Mouse (Mus musculus) c-Kit-positive CD71-positive TER-119-positive erythroid progenitor cells, embryonic 14.5 days (primary cell): ENCODE measurements around the gene Hemk1.
"Not testable (repeated sequence)": the region's sequence is repeated elsewhere in the genome, so short reads cannot be mapped to it uniquely, and the experiment has no call there.

Experiments used
- DNase-seq: peaks from one replicate; pipeline ENCODE4 v3.0.0-alpha.2; 2013; ENCODE audit warnings: low spot score

Gene Hemk1

DNA sequence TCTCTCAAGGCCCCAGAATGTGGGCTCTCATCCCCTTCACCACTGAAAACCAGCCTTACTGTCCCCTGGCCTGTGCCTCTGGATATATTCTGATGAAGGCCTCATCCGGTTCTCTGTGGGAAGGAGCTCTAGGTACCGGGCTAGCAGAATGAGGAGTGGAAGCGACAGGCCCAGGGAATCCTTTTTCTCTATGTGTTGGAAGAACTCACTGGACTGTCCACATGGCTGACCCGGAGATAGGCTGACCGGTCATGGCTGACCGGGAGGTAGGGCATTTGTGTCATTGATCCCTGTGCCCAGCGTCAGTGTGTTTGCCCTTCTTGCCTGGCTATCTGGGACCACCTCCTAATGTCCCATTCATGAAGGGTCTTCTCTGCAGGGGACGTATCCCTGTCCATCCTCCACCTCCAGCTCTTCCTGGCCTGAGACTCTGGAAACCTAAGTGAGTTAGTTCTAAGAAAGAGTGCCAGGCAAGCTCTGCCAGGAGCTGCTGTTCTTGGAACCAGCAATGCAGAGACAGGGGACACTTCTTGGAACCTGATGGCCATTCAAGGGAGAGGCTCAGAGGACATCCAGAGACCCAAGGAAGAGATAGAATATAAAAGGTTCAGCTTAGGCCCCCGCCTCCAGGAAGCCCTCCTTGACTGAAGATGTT is 29.7 kb downstream of the Hemk1 start:
- no peak for DNase-seq

DNA sequence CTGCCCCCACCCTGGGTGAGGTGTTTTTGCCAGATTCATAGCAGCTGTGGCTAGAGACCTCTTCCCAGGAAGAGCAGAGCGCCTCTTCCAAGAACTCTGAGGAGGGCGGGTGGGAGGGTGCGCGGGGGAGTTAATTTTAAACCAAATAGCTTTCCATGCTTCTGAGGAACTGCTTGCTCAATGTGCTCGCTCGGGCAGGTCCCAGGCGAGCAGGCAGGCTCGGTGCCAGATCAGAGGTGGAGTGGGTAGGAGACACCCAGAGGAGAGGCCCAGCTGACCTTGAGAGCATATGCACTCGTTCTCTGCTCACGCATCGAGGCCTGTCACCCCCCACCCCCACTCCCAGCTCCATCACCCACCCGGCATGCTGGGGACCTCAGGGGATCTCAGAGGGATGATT is 30.3 kb downstream of the Hemk1 start:
- DNase-seq: no peak

DNA sequence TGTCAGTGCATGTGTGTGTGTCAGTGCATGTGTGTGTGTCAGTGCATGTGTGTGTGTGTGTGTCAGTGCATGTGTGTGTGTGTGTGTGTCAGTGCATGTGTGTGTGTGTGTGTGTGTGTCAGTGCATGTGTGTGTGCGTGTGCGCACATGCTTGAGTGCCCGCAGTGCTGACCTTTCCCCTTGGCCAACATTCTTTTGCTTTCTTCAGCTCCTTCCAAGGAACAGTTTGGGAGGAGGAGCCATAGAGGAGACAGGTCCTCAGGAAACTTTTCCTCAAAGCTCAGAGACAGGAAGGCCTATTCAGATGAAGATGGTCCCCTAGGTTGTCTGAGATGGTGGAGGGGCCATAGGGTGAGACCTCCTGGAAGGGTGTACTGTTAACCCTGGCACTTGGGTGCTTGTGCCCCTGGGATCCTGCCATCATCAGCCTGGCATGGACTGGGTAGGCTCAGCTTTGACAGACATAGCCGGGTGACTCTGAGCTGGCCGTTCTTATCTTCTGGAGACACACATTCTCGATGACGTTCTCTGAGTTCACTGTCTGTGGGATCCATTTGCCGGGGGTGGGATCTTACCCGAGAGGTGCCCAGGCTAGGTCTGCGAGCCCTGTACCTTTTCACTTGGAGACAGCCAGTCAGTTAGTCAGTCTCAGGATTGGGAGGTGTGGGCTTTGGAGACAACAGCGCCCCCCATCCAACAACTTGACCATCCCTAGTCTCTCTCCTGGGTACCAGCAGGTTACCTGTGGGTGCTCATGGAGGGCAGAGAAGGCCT is 30.9 kb downstream of the Hemk1 start:
- no peak for DNase-seq

DNA sequence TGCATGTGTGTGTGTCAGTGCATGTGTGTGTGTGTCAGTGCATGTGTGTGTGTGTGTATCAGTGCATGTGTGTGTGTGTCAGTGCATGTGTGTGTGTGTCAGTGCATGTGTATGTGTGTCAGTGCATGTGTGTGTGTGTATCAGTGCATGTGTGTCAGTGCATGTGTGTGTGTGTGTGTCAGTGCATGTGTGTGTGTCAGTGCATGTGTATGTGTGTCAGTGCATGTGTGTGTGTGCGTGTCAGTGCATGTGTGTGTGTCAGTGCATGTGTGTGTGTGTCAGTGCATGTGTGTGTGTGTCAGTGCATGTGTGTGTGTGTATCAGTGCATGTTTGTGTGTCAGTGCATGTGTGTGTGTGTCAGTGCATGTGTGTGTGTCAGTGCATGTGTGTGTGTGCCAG is 31.5 kb downstream of the Hemk1 start:
- not testable (repeated sequence) for DNase-seq

DNA sequence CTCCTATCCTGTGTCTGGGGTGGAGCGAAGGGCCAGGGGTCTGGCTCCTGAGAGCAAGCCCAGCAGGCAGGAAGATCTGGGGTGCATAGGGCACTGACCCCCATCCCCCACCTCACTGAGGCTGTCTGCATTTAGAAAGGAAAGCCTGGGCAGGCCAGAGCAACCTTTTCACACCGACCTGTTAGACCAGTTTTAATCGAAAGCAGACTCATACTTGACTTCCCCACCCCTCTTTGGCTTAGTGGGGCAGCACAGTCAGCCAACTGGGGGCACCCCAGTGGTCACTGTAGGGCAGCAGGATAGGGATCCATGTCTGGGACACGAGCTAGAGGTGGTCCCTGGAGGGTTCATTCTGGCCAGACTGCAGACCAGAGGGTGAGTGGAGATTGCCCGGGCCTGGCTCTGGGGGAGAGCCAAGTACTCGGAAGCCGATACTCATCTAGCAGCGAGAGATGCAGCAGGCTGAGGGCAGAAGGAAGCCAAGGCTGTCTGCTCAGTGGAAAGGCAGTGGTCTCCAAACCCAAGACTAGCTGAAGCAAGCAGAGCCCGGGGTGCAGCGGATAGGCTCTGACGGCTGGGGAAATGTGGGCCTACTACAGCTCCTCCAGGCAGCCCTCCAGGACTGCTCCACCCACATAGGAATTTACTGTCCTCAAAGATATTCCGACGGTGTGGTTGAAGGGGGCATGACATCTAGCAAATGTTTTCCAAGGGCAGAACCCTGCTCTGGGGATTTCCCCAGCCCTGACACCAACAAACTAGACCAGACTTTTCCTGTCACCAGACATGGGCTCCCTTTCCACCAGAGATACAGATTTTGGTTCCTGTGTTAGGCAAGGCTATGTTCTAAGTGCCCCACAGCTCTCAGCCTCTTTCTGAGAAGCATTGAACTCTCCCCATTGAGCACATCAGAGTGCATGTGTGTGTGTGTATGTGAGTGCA is 32.3 kb downstream of the Hemk1 start:
- no peak for DNase-seq

DNA sequence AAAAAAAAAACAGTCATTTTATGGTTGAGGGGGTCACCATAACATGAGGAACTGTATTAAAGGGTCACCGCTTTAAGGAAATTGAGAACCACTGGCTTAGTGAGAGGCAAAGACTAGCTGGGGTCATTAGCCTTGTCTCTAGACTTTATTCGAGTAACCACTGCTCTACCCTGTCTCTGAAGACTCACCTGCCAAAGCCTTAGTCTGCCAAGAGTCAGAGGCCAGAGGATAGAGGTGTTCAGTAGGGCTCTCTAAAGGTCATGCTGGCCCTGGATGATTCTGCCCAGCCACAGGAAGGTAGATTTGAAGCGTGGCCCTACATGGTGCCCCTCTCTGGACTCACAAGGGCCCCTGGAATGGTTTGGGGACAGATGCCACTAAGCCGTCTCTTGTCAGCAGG is 33.1 kb downstream of the Hemk1 start:
- DNase-seq: no peak

DNA sequence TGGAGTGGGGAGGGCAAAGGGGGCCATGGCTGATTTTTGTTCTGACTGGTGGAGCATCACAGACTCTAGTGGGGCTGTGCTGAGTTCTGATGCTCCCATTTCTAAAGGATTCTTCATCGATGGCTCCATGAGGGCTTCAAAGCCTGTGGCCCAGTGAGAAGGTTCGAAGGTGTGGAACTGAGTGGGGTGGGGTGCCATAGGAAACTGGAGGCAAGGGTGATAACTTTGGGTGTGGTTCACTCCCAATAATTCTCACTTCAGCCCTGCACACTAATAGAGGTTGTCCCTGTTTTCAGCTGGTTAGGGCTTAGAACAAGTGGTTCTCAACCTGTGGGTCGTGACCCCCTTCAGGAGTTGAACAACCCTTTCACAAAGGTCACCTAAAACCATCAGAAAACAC is 33.8 kb downstream of the Hemk1 start:
- DNase-seq: no peak

DNA sequence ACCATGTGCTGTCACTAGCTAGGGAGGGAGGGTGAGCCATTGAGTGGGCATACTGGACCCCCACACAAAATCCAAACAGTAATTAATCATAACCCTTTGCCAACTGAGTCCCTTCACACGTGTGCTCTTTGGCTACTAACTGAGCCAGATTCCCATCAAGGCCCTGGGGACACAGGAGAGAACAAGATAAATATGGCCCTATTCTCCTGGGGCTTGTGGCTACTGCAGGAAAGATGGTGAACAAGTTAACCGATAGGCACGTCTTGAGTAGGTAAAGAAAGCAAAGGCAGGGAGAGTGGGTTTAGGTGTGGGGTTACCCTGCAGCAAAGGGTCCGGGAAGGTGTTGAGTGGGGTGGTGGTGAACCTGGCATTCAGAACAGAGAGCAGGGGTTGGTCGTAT is 34.2 kb downstream of the Hemk1 start:
- no peak for DNase-seq

DNA sequence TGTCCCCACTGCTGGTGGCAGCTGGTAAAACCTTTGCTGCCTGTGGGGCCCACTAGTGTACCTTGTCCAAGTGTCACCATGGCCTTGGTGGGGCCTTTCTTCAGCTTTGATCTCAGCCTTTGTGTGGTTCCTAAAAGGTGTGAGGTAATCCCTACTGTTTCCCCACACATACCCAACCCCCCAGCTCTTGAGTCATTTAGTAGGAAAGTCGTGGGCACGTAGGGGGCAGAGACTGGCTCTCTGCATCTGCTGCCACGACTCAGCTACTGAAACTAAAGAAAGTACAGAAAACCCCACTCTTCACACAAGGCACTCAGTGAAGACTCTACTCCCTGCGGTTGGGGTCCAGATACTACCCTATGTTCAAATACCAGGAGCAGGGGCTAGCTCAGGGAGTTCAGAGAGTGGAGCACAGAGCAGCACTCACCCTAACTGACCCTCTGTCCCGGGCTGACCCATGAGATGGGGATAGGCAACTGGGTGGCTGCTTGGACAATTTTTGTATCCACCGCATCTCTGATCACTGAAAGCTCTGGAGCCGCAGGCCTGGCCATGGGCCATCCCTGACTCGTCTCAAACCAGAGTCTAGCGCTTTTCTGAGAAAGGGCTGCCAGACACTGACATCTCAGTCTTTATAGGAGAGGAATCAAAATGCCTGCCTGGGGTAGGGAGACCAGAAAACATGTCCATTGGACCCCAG is 34.9 kb downstream of the Hemk1 start:
- no peak for DNase-seq

DNA sequence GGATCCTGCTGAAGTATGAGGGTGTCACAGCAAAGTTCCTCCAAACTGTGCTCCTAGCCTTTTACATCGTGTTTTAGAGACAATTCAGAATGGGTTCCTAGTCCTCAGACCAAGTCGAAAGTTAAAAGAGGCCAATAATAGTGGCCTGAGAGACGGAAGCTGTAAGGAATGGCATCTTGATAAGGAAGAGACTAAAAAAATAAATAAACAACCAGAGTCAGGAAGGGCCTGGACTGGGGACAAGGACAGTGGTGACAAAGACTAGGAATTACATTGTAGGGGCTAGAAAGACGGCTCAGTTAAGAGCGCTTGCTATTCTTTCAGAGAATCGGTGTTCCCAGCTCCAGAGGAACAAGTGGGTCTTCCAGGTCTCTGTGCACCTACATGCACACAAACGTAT is 35.6 kb downstream of the Hemk1 start:
- DNase-seq: no peak

DNA sequence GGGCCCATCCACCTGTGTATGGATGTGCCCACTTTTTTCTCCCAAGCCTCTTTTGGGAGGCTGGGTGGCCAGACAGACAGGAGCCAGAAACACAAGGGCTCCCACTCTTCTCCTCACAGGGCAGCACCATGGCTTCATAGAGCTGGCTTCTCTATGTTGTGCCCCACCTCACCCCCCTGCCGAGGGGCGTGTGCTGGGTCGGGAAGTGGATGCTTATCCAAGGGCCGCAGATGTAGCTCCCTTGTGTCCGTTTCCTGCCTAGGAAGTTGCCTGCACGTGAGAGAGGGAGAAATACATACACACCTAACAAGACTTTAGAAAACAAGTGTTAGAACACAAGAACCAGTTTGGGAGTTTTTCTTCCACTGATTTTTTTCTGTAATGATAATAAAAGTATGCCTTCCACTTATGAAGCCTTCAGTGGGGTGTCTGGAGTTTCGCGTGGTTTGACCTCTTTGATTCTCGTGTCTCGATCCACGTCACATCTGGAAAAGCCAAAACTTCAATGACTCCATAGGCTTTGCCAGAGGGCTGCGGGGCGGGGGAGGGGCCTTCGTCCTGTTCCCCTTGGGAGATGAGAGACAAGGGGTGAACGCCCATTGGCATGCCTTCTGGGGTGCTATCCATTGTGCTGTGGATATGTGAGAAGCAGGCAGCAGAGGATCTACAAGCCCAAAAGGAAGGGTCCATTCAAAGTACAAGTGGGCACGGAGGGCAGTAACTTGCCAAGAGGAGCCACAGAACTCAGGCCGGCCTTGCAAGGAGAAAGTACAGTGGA is 36.4 kb downstream of the Hemk1 start:
- DNase-seq: no peak

DNA sequence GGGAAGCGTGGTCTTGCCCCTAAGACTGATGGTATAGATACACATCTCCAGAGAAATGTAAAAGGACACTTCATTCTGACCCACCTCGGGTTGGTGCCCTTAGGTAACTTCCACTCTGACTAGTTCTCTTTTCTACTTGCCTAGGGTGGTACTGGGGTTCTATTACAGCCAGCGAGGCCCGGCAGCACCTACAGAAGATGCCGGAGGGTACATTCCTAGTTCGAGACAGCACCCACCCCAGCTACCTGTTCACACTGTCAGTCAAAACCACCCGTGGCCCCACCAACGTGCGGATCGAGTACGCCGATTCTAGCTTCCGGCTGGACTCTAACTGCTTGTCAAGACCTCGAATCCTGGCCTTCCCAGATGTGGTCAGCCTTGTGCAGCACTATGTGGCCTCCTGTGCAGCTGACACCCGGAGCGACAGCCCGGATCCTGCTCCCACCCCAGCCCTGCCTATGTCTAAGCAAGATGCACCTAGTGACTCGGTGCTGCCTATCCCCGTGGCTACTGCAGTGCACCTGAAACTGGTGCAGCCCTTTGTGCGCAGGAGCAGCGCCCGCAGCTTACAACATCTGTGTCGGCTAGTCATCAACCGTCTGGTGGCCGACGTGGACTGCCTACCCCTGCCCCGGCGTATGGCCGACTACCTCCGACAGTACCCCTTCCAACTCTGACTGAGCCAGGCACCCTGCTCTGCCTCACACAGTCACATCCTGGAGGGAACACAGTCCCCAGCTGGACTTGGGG is 37.8 kb downstream of the Hemk1 start:
- DNase-seq: no peak

DNA sequence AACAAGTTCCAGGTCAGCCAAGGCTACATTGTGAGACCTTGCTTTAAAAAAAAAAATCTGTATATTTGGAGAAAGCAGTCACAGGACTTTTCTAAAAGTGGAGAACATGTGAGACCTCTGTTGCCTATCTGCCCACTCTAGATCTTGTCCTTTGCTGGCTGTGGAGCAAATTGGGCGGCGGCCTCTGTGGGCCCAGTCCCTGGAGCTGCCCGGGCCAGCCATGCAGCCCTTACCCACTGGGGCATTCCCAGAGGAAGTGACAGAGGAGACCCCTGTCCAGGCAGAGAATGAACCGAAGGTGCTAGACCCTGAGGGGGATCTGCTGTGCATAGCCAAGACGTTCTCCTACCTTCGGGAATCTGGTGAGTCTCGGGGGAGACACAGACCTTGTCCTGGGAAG is 38.4 kb downstream of the Hemk1 start:
- DNase-seq: no peak

DNA sequence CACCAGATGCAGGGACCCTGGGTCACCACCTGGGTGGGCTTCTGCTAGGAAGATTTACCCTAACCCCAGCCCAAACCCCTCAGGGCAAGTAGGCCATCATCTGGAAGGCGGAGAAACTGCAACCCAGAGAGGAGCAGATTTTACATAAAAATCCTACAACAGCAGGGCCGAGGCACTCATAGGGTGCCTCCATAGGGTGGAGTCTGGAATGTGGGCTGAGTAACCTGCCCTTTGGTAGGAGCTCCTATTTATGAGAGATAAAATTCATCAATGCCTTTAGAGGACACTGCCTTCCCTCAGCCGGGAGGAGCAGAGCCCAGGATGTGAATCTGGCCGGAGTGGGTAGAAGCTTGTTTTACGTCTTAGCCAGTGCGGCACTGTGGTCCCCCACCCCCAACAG is 39.3 kb downstream of the Hemk1 start:
- DNase-seq: no peak

DNA sequence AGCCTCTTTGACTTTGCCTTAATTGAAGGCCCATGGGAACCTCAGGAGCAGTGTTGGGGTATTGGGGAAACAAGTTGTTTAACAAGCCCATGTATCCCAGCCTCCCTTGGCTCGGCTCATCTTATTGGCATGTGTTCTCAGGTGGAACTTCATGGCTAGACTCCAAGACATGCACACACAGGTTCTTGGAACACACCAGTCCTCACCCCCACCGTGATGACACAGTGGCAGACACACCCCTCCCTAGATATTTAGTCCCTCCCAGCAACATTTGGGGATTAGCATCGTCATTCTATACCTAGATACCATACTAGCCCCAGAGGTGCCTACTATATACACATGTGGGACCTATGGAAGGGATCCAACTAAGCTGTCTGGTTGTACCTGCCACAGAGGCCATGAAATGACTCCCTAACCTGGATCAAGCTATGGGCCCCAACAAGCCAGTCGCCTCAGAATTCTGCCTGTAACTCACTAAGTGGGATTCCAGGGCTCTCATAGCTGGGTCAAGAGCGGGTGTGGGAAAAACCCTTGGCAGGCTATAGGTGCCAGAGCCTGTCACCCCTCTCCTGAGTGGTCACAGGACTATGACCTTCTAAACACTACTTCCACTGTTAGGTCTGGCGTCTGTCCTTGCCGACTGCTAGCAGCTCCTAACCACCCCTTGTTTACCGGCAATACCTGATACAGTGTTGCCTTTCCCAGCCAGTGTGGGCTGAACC is 39.9 kb downstream of the Hemk1 start:
- DNase-seq: peak; percentile 76

DNA sequence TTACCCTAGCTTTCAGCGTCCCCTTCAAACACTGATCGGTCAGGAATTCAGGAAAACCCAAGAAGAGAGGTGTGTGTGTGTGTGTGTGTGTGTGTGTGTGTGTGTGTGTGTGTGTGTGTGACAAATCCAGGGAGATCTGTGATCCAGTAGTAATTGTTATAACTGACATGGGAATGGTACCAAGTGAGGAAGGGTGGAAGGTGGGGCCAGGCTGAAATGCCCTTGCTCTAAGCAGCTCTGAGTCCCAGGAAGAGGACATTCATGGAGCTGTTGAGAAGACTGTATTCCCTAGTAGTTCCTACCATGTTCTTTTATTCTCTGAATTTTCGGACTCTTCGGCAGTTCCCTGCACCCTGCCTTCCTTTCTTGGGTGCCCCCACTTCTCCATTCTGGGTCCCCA is 40.5 kb downstream of the Hemk1 start:
- DNase-seq: no peak

DNA sequence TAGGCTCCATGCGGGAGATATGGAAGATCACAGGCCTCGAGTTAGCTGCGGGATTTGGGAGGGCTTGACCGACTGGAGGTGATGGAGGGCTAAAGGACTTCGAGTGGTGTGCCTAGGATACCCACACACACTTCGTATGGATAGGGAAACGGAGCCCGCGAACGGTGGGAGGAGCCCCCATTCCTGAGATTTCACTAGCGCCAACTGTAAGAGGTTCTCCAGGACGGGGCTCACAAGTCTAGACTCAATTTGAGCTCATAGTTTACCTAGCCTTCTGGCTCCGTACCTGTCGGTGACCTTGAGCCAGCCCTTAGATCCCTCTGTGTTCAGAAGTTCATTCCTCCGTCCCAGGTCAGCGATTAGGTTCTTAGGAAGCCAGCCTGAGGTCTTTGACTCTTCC is 41.1 kb downstream of the Hemk1 start:
- no peak for DNase-seq

DNA sequence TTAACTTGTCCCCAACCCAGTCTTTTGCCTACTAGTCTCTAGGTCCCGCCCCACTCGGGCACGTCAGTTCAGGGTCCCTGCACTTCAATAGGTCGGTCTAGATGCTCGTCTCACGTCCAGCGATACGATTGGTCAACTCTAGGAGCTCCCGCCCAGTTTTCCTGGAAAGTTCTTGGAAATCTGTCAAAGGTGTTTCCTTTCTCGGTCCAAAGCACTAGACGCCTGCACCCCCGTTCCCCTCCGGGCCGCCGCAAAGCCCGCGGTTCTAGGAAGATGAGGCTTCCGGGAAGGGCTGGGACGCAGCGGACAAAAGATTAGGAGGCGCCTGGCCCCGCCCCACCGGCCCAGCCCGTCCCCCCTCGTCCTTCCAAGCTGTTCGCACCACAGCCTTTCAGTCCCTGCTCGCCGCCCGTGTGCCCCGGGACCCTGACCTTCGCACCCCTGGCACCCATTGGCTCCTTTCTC is 41.6 kb downstream of the Hemk1 start:
- peak; percentile 100 for DNase-seq

DNA sequence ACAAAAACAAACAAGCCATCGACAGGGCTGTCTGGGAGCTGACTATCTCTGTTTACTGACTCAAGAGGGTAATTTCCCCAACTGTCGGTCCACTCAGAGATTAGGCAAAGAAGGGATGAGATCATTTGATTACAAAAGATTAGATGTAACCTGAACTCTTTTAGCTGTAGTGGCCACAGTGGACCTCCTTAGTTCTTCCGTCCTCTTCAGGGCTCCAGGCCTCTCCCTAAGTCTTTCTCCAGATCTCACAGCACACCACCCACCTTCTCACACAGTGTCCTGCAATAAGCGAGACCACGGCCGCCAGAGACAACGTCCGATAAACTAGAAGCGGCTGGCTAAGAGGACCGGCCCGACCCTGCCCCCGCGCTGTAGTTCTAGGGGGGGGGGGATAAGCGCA is 42.1 kb downstream of the Hemk1 start:
- no peak for DNase-seq

DNA sequence AAGGTAGTCTGAATTCAATTTTAAA is 42.3 kb downstream of the Hemk1 start, which contains the start of gene Cish:
TSS of gene Cish (plus strand) at position 11 of the 25 bp plus-strand sequence.
- DNase-seq: no peak

DNA sequence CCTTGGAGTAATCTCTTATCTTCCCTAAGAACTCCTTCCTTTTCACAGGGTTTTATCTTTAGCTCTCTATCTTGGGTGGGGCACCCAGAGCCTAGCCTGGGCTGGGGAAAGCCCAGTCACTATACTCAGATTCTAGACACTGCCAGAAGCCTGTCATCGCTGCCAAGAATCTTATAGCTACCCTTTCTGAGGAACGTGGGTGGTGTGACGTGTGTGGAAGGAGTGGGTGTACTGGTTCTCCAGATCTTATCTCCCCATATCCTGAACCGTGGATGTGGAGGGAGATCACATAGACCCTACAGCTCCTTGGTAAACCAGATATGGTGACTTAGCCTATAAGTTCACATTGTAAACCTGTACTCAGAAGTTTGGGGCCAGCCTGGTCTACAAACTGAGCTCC is 42.5 kb downstream of the Hemk1 start:
- DNase-seq: peak; percentile 87
